Mouse (Mus musculus) stomach, postnatal 0 days (tissue): ENCODE measurements around the gene Efnb3.
A peak's percentile ranks its signal among the peaks of the same experiment; 100 is the strongest.

Experiments used
- CTCF ChIP-seq: IDR thresholded peaks from 2 replicates; pipeline ENCODE4 v1.5.1; 2016; ENCODE audit warnings: antibody characterized with exemption, low read depth, mild to moderate bottlenecking, moderate library complexity
- EP300 ChIP-seq: optimal IDR thresholded peaks from 2 replicates; pipeline ENCODE3; 2016; ENCODE audit warnings: antibody characterized with exemption

GRCm38 (mm10) chr11:69579128-69580017, 19.4 kb upstream of the Efnb3 start:
- peak; percentile 100 for TF ChIP-seq CTCF
- TF ChIP-seq EP300, result peak; percentile 89
